In the genomic region with DNA sequence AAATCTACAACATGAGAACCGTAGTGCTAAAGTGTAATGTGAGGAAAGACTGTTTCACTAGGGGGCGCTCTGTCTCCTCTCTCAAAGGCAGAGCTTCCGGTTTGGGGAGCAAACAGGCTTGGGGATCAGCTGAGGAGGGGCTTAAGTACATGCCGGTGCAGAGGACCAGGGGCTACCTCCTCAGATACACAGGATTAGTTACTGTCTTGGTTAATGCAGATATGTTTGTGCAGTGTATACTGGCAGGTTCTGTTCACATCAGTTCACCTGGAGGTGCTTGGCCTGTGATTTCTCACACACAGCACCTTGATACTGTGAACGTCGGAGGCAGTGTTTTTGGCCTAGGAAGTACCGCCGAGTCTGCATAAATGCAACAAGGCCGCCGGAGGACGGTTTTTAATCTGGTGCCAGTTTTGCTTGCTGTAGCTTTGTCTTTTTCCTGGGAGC, we compare ENCODE assay signal across 9 mouse cellular contexts. TPM values are rescaled to one million over a fixed set of nuclear protein-coding genes. Genes with fewer than 3 reads are reported as not detected.
DNase-seq lines count a peak whose midpoint lies in the region; ATAC-seq lines count a peak whose summit lies in the region.
"Had no signal": no experiment of that assay in that cellular context is flagged by ENCODE, and none has a peak within 500 bp of the region (broad histone marks: within the 10 kb centered on the region; RNA-seq: fewer than 3 reads in every experiment).

No protein-coding gene starts in this region.

- H3K27ac ChIP-seq in embryonic facial prominence, embryonic 14.5 days (replicated peaks; ENCODE audit: low read depth, low read length): no peak overlapping the region
- H3K27ac ChIP-seq in heart, embryonic 16.5 days (ENCODE audit: low read length): no peak overlapping the region
- no peak overlapping the region for H3K27ac ChIP-seq in liver, embryonic 13.5 days
- no peak overlapping the region for H3K27ac ChIP-seq in neural tube, embryonic 13.5 days (replicated peaks)

- WGBS in embryonic facial prominence, embryonic 14.5 days: 14% methylated on average over 11 of the region's 11 CpGs
- WGBS in heart, embryonic 16.5 days: 22% methylated on average over 11 of the region's 11 CpGs
- WGBS in liver, embryonic 13.5 days (ENCODE audit: insufficient replicate concordance): 37% methylated on average over 11 of the region's 11 CpGs
- 40% methylated on average over 11 of the region's 11 CpGs for WGBS in neural tube, embryonic 13.5 days

- H3K4me1 ChIP-seq in embryonic facial prominence, embryonic 14.5 days (ENCODE audit: control insufficient read depth, insufficient read depth, low read length): no peaks in the 10 kb centered on the region
- peaks cover 4% of the 10 kb centered on the region; the same call in 1 of the 2 replicates for H3K4me1 ChIP-seq in heart, embryonic 16.5 days (ENCODE audit: control insufficient read depth, insufficient read depth, low read length)
- peaks cover 9% of the 10 kb centered on the region; the same call in 1 of the 2 replicates for H3K4me1 ChIP-seq in liver, embryonic 13.5 days (replicated peaks)
- 0 out of 2 replicates have a peak, but pooled peaks cover 4% of the 10 kb centered on the region for H3K4me1 ChIP-seq in neural tube, embryonic 13.5 days (replicated peaks)

- no peaks in the 10 kb centered on the region for H3K9me3 ChIP-seq in embryonic facial prominence, embryonic 14.5 days (ENCODE audit: control insufficient read depth, low read length)
- no peaks in the 10 kb centered on the region for H3K9me3 ChIP-seq in heart, embryonic 16.5 days (replicated peaks; ENCODE audit: control insufficient read depth, low read length)
- no peaks in the 10 kb centered on the region for H3K9me3 ChIP-seq in liver, embryonic 13.5 days (replicated peaks)
- H3K9me3 ChIP-seq in neural tube, embryonic 13.5 days: no peaks in the 10 kb centered on the region

- H3K36me3 ChIP-seq in embryonic facial prominence, embryonic 14.5 days (ENCODE audit: control insufficient read depth, insufficient read depth, low read length): no peaks in the 10 kb centered on the region
- H3K36me3 ChIP-seq in heart, embryonic 16.5 days (ENCODE audit: control insufficient read depth, insufficient read depth): no peaks in the 10 kb centered on the region
- H3K36me3 ChIP-seq in liver, embryonic 13.5 days: no peaks in the 10 kb centered on the region
- H3K36me3 ChIP-seq in neural tube, embryonic 13.5 days: no peaks in the 10 kb centered on the region

- H3K27me3 ChIP-seq in embryonic facial prominence, embryonic 14.5 days (replicated peaks; ENCODE audit: control insufficient read depth, insufficient read depth, low read length): no peaks in the 10 kb centered on the region
- no peaks in the 10 kb centered on the region for H3K27me3 ChIP-seq in heart, embryonic 16.5 days (ENCODE audit: control insufficient read depth, insufficient read depth, low read length)
- H3K27me3 ChIP-seq in liver, embryonic 13.5 days: no peaks in the 10 kb centered on the region
- no peaks in the 10 kb centered on the region for H3K27me3 ChIP-seq in neural tube, embryonic 13.5 days

- H3K9ac ChIP-seq in embryonic facial prominence, embryonic 14.5 days (ENCODE audit: low read depth, low read length): peak overlapping the region; percentile 38; the same call in 1 of the 2 replicates
- H3K9ac ChIP-seq in heart, embryonic 16.5 days (ENCODE audit: low read length): peak overlapping the region; percentile 52; the same call in 1 of the 2 replicates
- no peak overlapping the region for H3K9ac ChIP-seq in liver, embryonic 13.5 days
- H3K9ac ChIP-seq in neural tube, embryonic 13.5 days: no peak overlapping the region

- peak overlapping the region; percentile 25 for H3K4me3 ChIP-seq in embryonic facial prominence, embryonic 14.5 days (ENCODE audit: low read depth, low read length)
- H3K4me3 ChIP-seq in heart, embryonic 16.5 days (ENCODE audit: low read length): peak overlapping the region; percentile 32; the same call in 1 of the 2 replicates
- H3K4me3 ChIP-seq in liver, embryonic 13.5 days (replicated peaks): no peak overlapping the region
- no peak overlapping the region for H3K4me3 ChIP-seq in neural tube, embryonic 13.5 days
- H3K4me3 ChIP-seq: erythroblast, embryonic 14.5 days had no signal

- H3K4me2 ChIP-seq in embryonic facial prominence, embryonic 14.5 days (ENCODE audit: low read depth, low read length): peak overlapping the region; percentile 54
- H3K4me2 ChIP-seq in heart, embryonic 16.5 days (ENCODE audit: low read depth, low read length): peak overlapping the region; percentile 55
- no peak overlapping the region for H3K4me2 ChIP-seq in liver, embryonic 13.5 days
- H3K4me2 ChIP-seq in neural tube, embryonic 13.5 days: peak overlapping the region; percentile 35

- peak; percentile 82 for ATAC-seq in CD4-positive, CD25-positive, alpha-beta regulatory T cell, adult 4 months
- peak; percentile 44 for ATAC-seq in embryonic facial prominence, embryonic 14.5 days (ENCODE audit: low read depth)
- peak; percentile 37 for ATAC-seq in heart, embryonic 16.5 days (replicated peaks; ENCODE audit: extremely low read depth, insufficient read depth, low FRiP score)
- no peak for ATAC-seq in liver, embryonic 13.5 days (ENCODE audit: low read depth)
- peak; percentile 69 for ATAC-seq in neural tube, embryonic 13.5 days (ENCODE audit: low read depth)

- DNase-seq in adrenal gland, postnatal 4 days (ENCODE audit: low spot score in 2 of 2): peak; percentile 7 to 42
- DNase-seq in embryonic facial prominence, embryonic 14.5 days (ENCODE audit: low spot score): peak; percentile 88
- peak; percentile 51 to 81 for DNase-seq in kidney, postnatal 25 days
- peak; percentile 15 for DNase-seq in liver, embryonic 13.5 days
- peak; percentile 52 for DNase-seq in testis, postnatal 14 days (ENCODE audit: low spot score)

RNA-seq across cellular contexts. Expression of a gene that starts 27.5 kb away (rescaled TPM):
- 10 to 100 TPM; 12.9 to 23.0 TPM for polyA plus RNA-seq in CD4-positive, CD25-positive, alpha-beta regulatory T cell, adult 4 months (2017; shearing (Covaris generic))
- total RNA-seq in adrenal gland, postnatal 4 days (2021): 10 to 100 TPM; 20.9 to 24.9 TPM
- 12.5 and 14.4 TPM in 2 replicates for polyA plus RNA-seq in embryonic facial prominence, embryonic 14.5 days (2014; fragmentation: Nextera tagmentation; extraction: Ambion mirVana)
- 10.6 and 10.9 TPM in 2 replicates for polyA plus RNA-seq in heart, embryonic 16.5 days (2015; fragmentation: Nextera tagmentation; extraction: Ambion mirVana)
- 5.9 and 6.9 TPM in 2 replicates for polyA plus RNA-seq in liver, embryonic 13.5 days (2015; fragmentation: Nextera tagmentation; extraction: Ambion mirVana)
- polyA plus RNA-seq in neural tube, embryonic 13.5 days (2015; fragmentation: Nextera tagmentation; extraction: Ambion mirVana): 19.1 and 19.3 TPM in 2 replicates

RNA-seq across cellular contexts. Expression of a gene that starts 50.3 kb away (rescaled TPM):
- polyA plus RNA-seq in CD4-positive, CD25-positive, alpha-beta regulatory T cell, adult 4 months (2017; shearing (Covaris generic)): 10 to 100 TPM; 60.6 to 67.2 TPM
- 10 to 100 TPM; 86.4 to 89.8 TPM for total RNA-seq in adrenal gland, postnatal 4 days (2021)
- polyA plus RNA-seq in embryonic facial prominence, embryonic 14.5 days (2014; fragmentation: Nextera tagmentation; extraction: Ambion mirVana): 60.6 and 62.9 TPM in 2 replicates
- 57.9 and 66.6 TPM in 2 replicates for polyA plus RNA-seq in heart, embryonic 16.5 days (2015; fragmentation: Nextera tagmentation; extraction: Ambion mirVana)
- polyA plus RNA-seq in liver, embryonic 13.5 days (2015; fragmentation: Nextera tagmentation; extraction: Ambion mirVana): 14.0 and 20.2 TPM in 2 replicates
- 64.6 and 73.2 TPM in 2 replicates for polyA plus RNA-seq in neural tube, embryonic 13.5 days (2015; fragmentation: Nextera tagmentation; extraction: Ambion mirVana)

Comparison
In these comparisons a context has a peak if more than half of its experiments do, and no peak if none do; other contexts are left out.
1. DNase-seq: peak in every context shown above with its lines; median percentile 88 in embryonic facial prominence, embryonic 14.5 days; 66 in kidney, postnatal 25 days; 52 in testis, postnatal 14 days; 24 in adrenal gland, postnatal 4 days; 15 in liver, embryonic 13.5 days.
2. H3K4me3 ChIP-seq: peak in embryonic facial prominence, embryonic 14.5 days (single experiment) and heart, embryonic 16.5 days (single experiment); none in liver, embryonic 13.5 days (single experiment) and neural tube, embryonic 13.5 days (single experiment).
3. H3K9ac ChIP-seq: peak in embryonic facial prominence, embryonic 14.5 days (single experiment) and heart, embryonic 16.5 days (single experiment); none in liver, embryonic 13.5 days (single experiment) and neural tube, embryonic 13.5 days (single experiment).